Mouse (Mus musculus) liver, embryonic 14.5 days (tissue): ENCODE measurements around the gene Pcyt1a. TPM values are rescaled to one million over a fixed set of nuclear protein-coding genes. Genes with fewer than 3 reads are reported as not detected.

Experiments used
- ATAC-seq: fragments of 200-750 bp; cut with Nextera tagmentation; 2 replicates; pipeline ENCODE4 v1.8.0; 2017; ENCODE audit warnings: moderate number of reproducible peaks, mild to moderate bottlenecking, moderate library complexity; ENCODE audit not compliant: insufficient read depth
- DNase-seq, 3 experiments: peaks; one replicate each; pipeline ENCODE4 v3.0.0-alpha.2; 2012 to 2013; ENCODE audit warnings: low read depth in 3 of 3, low spot score in 3 of 3
- H3K27ac ChIP-seq: fragments of 300-500 bp; sonication (generic); 2 replicates; pipeline ENCODE4 v1.5.1; 2014; ENCODE audit warnings: moderate library complexity, mild to moderate bottlenecking, control low read depth, inconsistent platforms
- H3K27me3 ChIP-seq: fragments of 300-500 bp; sonication (generic); 2 replicates; pipeline ENCODE4 v1.6.1; 2014; ENCODE audit warnings: mild to moderate bottlenecking, low read length, moderate library complexity; ENCODE audit not compliant: control insufficient read depth, insufficient read depth
- H3K36me3 ChIP-seq: fragments of 300-500 bp; sonication (generic); replicated peaks from 2 replicates; pipeline ENCODE4 v1.6.1; 2014; ENCODE audit warnings: low read depth; ENCODE audit not compliant: control insufficient read depth, insufficient read depth
- H3K4me1 ChIP-seq, 2 experiments: fragments of 200-500 bp in 1 of 2; fragments of 300-500 bp in 1 of 2; sonication (generic) in 1 of 2; replicated peaks; 2 replicates each; pipeline ENCODE4 v1.6.1; 2012 to 2014; ENCODE audit warnings: antibody characterized with exemption in 1 of 2, inconsistent platforms in 1 of 2, low read length in 1 of 2; ENCODE audit not compliant: control insufficient read depth in 2 of 2, insufficient read depth in 2 of 2
- H3K4me2 ChIP-seq: fragments of 300-500 bp; sonication (generic); 2 replicates; pipeline ENCODE4 v1.6.1; 2014; ENCODE audit warnings: low read depth, mild to moderate bottlenecking, control low read depth, moderate library complexity
- H3K4me3 ChIP-seq, 2 experiments: fragments of 200-500 bp in 1 of 2; fragments of 300-500 bp in 1 of 2; sonication (generic) in 1 of 2; 2 replicates each; pipeline ENCODE4 v1.5.1; 2012 to 2014; ENCODE audit warnings: low read depth in 2 of 2, low read length in 2 of 2, mild to moderate bottlenecking in 2 of 2, control low read depth in 1 of 2, inconsistent platforms in 1 of 2, moderate library complexity in 1 of 2; ENCODE audit not compliant: insufficient read depth in 1 of 2
- H3K9ac ChIP-seq: fragments of 300-500 bp; sonication (generic); replicated peaks from 2 replicates; pipeline ENCODE4 v1.6.1; 2014; ENCODE audit warnings: mild to moderate bottlenecking, control low read depth, moderate library complexity
- H3K9me3 ChIP-seq: fragments of 300-500 bp; sonication (generic); 2 replicates; pipeline ENCODE4 v1.6.1; 2016; ENCODE audit warnings: low read length, mixed read lengths; ENCODE audit not compliant: control insufficient read depth
- CTCF ChIP-seq: IDR thresholded peaks from 2 replicates; pipeline ENCODE4 v1.5.1; 2016; ENCODE audit warnings: antibody characterized with exemption, low read depth, control low read depth
- EP300 ChIP-seq: IDR thresholded peaks from 2 replicates; pipeline ENCODE4 v1.6.1; 2016; ENCODE audit warnings: antibody characterized with exemption, low read depth
- WGBS: fragments of 180-500 bp; shearing (Covaris S2); extraction: QIAGEN DNeasy Blood & Tissue Kit; methylation state at CpG from one replicate; pipeline ENCODE4 v1.1.7; 2014; ENCODE audit not compliant: insufficient replicate concordance; 5-methylcytosine and 5-hydroxymethylcytosine counted together
- polyA plus RNA-seq, 2 experiments: library from polyadenylated mRNA; depleted of rRNA in 1 of 2; stranded (reverse) in 1 of 2; unstranded in 1 of 2; fragments of >200 nt; fragmentation: Nextera tagmentation in 1 of 2; extraction: Ambion mirVana in 1 of 2; gene quantifications; 2 replicates each; pipeline versions ENCODE4 v1.2.1 to v1.2.3; 2012 to 2014

Gene Pcyt1a
- polyA plus RNA-seq, 2 experiments = 16.3 to 40.3 TPM

- Histone ChIP-seq H3K27ac (peak overlapping the region; percentile 100), H3K27me3 (no peaks in the 10 kb centered on the region), H3K9me3 (no peaks in the 10 kb centered on the region), H3K4me1 (peaks cover 67 to 69% of the 10 kb centered on the region in 2 experiments), H3K4me2 (no peak overlapping the region), H3K4me3 (no peak overlapping the region), H3K36me3 (no peaks in the 10 kb centered on the region), H3K9ac (no peak overlapping the region)
- no peak for TF ChIP-seq CTCF
- TF ChIP-seq EP300 = no peak
- 85% methylated on average over 6 of the region's 6 CpGs for WGBS
- DNase-seq (no peak), ATAC-seq (no peak)
These were observed 83.2 kb downstream of the Pcyt1a start for GRCm38 (mm10) chr16:32513948-32514347.

GRCm38 (mm10) chr16:32516006-32516962 lies 85.6 kb downstream of the Pcyt1a start:
- TF ChIP-seq CTCF = no peak
- no peak for TF ChIP-seq EP300
- peak overlapping the region; percentile 89 for H3K27ac ChIP-seq
- peak overlapping the region; percentile 68 for H3K9ac ChIP-seq
- peaks cover 67 to 71% of the 10 kb centered on the region in 2 experiments for H3K4me1 ChIP-seq
- 0 out of 4 replicates have a peak overlapping the region, but pooled peaks have one; percentile 8 to 27 for H3K4me3 ChIP-seq
- no peaks in the 10 kb centered on the region for H3K9me3 ChIP-seq
- no peaks in the 10 kb centered on the region for H3K27me3 ChIP-seq
- DNase-seq (peak in 2 of 3 experiments; percentile 50 to 69), ATAC-seq (peak; percentile 79)
- peak overlapping the region; percentile 60 for H3K4me2 ChIP-seq
- H3K36me3 ChIP-seq = no peaks in the 10 kb centered on the region
- 32% methylated on average over 21 of the region's 21 CpGs for WGBS

GRCm38 (mm10) chr16:32517785-32518481 lies 87.2 kb downstream of the Pcyt1a start:
- no peak for DNase-seq
- Histone ChIP-seq H3K4me1 (peaks cover 57 to 63% of the 10 kb centered on the region in 2 experiments), H3K27ac (no peak overlapping the region), H3K4me3 (no peak overlapping the region), H3K27me3 (no peaks in the 10 kb centered on the region), H3K9me3 (no peaks in the 10 kb centered on the region), H3K9ac (no peak overlapping the region), H3K36me3 (no peaks in the 10 kb centered on the region), H3K4me2 (no peak overlapping the region)
- TF ChIP-seq EP300 = no peak
- ATAC-seq = no peak
- 85% methylated on average over 12 of the region's 12 CpGs for WGBS

DNA sequence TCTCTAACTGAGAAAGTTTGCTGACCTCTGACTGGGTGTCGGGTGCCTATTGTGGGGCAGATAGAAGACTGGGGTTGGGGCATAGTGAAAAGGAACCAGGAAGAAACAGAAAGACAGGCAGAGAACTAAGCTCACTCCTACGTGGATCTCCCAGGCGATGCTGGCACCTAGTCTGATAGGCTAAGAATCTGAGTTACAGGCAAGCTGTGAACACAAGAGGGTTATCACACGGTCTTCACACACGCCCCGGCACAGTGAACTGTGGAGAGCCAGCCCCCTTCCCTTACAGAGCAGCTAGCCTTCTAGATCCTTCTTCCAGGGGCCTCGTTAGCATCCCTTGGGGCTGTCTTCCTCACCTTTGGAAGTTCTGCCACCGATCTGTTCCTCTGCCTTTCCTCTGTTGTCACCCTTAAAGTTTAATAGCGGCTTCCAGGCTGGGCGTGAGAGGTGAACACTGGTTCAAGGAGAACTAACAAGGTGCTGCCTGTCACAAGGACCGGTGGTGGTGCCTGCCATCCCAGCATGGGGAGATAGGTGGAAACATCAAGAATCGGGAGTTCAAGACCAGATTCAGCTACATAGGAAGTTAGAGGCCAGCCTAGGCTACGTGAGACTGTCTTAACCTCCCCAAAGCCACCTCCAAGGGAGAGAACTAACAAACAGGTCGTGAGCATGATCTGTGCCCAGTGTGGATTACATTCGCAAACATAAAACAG lies 89.1 kb downstream of the Pcyt1a start:
- Histone ChIP-seq H3K4me2 (peak overlapping the region; percentile 30), H3K4me1 (peaks cover 47 to 61% of the 10 kb centered on the region in 2 experiments), H3K4me3 (no peak overlapping the region), H3K36me3 (no peaks in the 10 kb centered on the region), H3K9me3 (no peaks in the 10 kb centered on the region), H3K27me3 (no peaks in the 10 kb centered on the region), H3K27ac (peak overlapping the region; percentile 51), H3K9ac (peak overlapping the region; percentile 48)
- ATAC-seq = peak; percentile 33; the same call in 1 of the 2 replicates
- TF ChIP-seq CTCF = no peak
- TF ChIP-seq EP300 = no peak
- WGBS = 43% methylated on average over 15 of the region's 15 CpGs
- no peak for DNase-seq
